Mouse (Mus musculus): ENCODE results near the gene Gm45711.
"Not testable (repeated sequence)": the region's sequence is repeated elsewhere in the genome, so short reads cannot be mapped to it uniquely, and the experiment has no call there.

The Gm45711 gene

GRCm38 (mm10) chr8:104313311-104313710, 3.4 kb upstream of the Gm45711 start:
- no peak for DNase-seq

- DNase-seq: not testable (repeated sequence)
Observed at GRCm38 (mm10) chr8:104312023-104312422, 2.1 kb upstream of the Gm45711 start.

GRCm38 (mm10) chr8:104308341-104308740, 1.5 kb downstream of the Gm45711 start:
- not testable (repeated sequence) for DNase-seq

- no peak for DNase-seq
Observed at GRCm38 (mm10) chr8:104304962-104305361, 4.9 kb downstream of the Gm45711 start.

GRCm38 (mm10) chr8:104302536-104302935, 7.3 kb downstream of the Gm45711 start:
- not testable (repeated sequence) for DNase-seq

- not testable (repeated sequence) for DNase-seq
Observed at GRCm38 (mm10) chr8:104301577-104301976, 8.3 kb downstream of the Gm45711 start.

- DNase-seq: no peak
Observed at GRCm38 (mm10) chr8:104294396-104294795, 15.5 kb downstream of the Gm45711 start.

- DNase-seq: not testable (repeated sequence)
Observed at GRCm38 (mm10) chr8:104293081-104293480, 16.8 kb downstream of the Gm45711 start, which contains the start of gene Cmtm2a. Gene Cmtm2a (minus strand): TSS chr8:104293181.

GRCm38 (mm10) chr8:104268937-104269440, 40.9 kb downstream of the Gm45711 start:
- no peak for DNase-seq

GRCm38 (mm10) chr8:104268368-104268767, 41.5 kb downstream of the Gm45711 start:
- no peak for DNase-seq

- not testable (repeated sequence) for DNase-seq
Observed at GRCm38 (mm10) chr8:104264271-104264935, 45.5 kb downstream of the Gm45711 start.

- not testable (repeated sequence) for DNase-seq
Observed at GRCm38 (mm10) chr8:104261802-104262201, 48.1 kb downstream of the Gm45711 start.

GRCm38 (mm10) chr8:104253016-104253415, 56.9 kb downstream of the Gm45711 start:
- no peak for DNase-seq

GRCm38 (mm10) chr8:104251461-104251860, 58.4 kb downstream of the Gm45711 start:
- no peak for DNase-seq

- peak; percentile 76 for DNase-seq
Observed at GRCm38 (mm10) chr8:104250439-104251367, 59.2 kb downstream of the Gm45711 start, which contains the start of gene Cklf. Gene Cklf (plus strand): TSS chr8:104250861.

- DNase-seq: no peak
Observed at GRCm38 (mm10) chr8:104249442-104249996, 60.4 kb downstream of the Gm45711 start.

GRCm38 (mm10) chr8:104248276-104248675, 61.6 kb downstream of the Gm45711 start, which contains the start of gene Tk2:
Gene Tk2 (minus strand): TSS chr8:104248558.
- peak; percentile 58 for DNase-seq

- peak; percentile 41 for DNase-seq
Observed at GRCm38 (mm10) chr8:104247908-104248275, 62.0 kb downstream of the Gm45711 start.

GRCm38 (mm10) chr8:104247054-104247907, 62.6 kb downstream of the Gm45711 start:
- no peak for DNase-seq

GRCm38 (mm10) chr8:104246621-104247020, 63.3 kb downstream of the Gm45711 start:
- DNase-seq: no peak

- no peak for DNase-seq
Observed at GRCm38 (mm10) chr8:104242038-104242644, 67.7 kb downstream of the Gm45711 start.

Data from cerebellum, adult 9-10 months (tissue).